Mouse (Mus musculus) testis, adult 2 months (tissue): ENCODE data around the gene Catsperz.

ENCODE experiments used
- CTCF ChIP-seq: fragments of 200-500 bp; IDR thresholded peaks from 2 replicates; pipeline ENCODE4 v1.5.1; 2012; ENCODE audit warnings: low read depth, mild to moderate bottlenecking, inconsistent platforms, low read length, moderate library complexity; ENCODE audit not compliant: control insufficient read depth, insufficient read depth, insufficient replicate concordance
- POLR2A ChIP-seq: fragments of 200-500 bp; IDR thresholded peaks from 2 replicates; pipeline ENCODE4 v1.6.1; 2012; ENCODE audit warnings: low read depth, mild to moderate bottlenecking, inconsistent platforms, low read length, moderate library complexity; ENCODE audit not compliant: control insufficient read depth

GRCm38 (mm10) chr19:6925611-6926329, 590 bp upstream of the Catsperz start:
- no peak for TF ChIP-seq POLR2A
- TF ChIP-seq CTCF, result no peak
